Mouse (Mus musculus) T-cell, adult 2 months (primary cell): ENCODE measurements around the gene Ccdc91.

Source experiments
- DNase-seq: peaks from one replicate; pipeline ENCODE4 v3.0.0; 2022; ENCODE audit warnings: low spot score

Gene Ccdc91

DNA sequence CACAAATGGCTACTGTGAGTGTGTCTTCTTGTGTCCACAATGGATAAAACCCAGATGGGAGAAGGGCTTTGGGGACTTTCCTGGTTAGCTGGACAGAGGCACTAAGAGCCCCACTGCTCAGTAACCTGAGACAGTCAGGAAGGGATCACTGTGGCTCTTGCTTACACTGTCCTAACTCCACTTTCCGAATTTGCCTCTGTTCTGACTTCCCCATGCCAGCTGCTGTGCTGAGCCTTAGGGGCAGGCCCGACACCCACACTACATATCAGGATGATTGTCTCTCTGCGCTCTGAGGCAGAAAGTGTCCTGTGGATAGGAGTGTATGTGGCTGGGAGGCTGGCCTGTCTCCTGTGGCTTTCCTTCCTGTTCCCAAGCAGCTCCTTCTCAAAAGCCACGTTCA lies 97.5 kb downstream of the Ccdc91 start:
- no peak for DNase-seq

DNA sequence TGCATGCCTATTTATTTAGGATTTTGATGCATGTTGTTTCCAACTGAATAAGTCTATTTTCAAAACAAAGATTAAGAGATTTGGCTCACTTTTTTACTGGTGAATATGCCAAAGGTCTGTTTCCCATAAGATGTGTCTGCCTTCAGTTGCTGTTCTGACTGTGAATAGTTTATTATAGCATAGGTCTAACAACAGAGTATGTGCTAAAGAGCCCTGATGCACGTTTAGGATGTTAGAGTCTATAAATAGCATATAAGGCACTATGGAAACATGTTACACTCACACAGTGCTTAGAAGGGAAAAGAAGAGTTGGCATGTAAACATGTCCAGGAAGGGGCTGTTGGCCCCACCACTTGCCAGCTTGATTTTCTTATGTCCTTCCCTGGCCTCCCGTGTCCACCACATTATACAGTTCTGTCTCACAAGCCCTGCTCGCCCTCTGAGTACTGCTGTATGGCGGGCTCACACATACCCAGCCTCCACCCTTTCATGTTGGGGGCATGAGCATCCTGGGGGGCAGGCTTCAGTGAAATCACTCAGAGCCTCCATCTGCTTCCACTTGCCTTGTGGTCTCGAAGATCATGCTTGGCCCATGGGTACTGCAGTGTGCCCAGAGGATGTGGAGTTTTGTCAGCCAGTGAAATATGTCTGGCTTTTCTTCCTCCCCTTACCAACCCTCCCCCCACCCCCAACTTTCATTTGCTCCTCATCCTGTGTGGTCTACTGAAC lies 99.0 kb downstream of the Ccdc91 start:
- DNase-seq, result no peak

DNA sequence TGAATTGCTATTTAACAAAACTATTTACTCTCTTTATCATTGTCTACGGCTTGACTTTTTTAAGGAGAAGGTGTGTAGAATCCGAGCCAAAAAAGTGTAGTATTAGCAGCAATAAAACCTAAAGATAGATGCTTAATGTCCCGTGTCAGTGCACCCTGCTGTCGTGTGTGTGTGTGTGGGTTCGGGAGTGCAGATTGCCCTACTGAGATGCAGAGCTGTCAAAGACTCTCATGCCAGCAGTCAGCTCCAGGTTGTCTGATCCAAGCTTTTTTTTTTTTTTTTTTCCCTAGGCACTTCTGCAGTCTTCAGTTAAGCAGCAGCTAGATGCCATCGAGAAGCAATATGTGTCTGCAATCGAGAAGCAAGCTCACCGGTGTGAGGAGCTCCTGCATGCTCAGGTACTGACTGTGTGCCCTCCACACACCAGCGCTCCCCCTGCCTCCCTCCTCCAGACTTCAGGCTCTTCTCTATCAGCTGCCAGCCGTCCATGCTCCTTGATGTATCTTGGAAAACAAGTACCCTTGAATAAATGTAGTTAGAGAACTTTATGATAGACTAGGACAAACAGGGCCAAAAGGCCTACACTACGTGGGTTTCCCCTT lies 99.7 kb downstream of the Ccdc91 start:
- DNase-seq, result no peak

DNA sequence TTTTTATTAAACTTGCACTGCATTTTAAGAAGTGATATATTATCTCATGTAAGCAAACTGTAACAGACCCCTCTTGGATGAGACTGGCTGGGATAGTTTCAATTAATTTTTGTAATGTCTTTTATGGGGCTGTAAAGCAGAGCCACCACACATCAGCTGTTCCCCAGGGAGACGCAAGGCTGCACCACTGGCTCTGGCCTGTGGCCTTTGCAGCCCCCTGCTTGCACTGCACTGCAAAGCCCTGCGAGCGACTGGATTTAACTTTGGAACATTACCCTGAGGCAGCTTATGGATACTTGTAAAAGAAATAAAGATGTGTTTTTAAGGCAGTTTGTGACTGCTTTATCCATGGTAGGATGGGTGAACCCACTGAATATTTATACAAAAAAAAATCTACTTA lies 112.0 kb downstream of the Ccdc91 start:
- DNase-seq, result no peak

DNA sequence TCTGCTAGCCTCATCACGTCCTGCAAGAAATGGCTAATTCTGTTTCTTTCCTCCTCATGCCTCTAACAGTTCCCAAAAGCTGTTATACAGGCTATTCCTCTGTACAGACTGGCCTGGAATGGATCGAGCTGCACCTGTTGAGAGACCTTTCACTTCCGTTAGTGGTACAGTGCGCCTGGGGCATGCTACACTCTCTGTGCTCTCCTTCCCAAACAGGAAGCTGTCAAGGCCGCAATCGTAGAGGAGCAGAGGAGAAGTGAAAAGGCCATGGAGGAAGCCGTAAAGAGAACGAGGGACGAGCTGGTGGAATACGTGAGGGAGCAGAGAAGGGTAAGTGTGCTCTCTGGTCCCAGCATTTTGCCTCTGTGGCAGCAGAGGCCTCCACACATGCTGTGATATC lies 131.0 kb downstream of the Ccdc91 start:
- DNase-seq, result no peak

DNA sequence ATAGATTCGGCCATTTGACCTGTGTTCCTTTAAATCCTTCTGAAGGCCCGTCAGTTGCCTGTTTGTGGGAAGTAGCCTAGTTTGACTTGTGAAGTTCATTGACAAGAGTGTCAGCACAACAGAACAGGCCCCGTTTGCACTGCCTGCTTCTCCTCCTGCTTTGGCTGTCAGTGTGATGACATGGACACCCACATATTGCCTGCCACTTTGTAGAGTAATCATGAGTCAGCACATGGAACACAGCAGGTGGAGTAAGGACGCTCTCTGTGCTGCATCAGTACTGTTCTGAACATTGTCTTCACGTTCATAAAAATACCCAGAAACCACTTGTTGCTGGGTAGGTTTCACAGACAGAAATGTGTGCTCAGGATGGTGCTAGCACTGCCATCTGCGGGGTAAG lies 132.0 kb downstream of the Ccdc91 start:
- DNase-seq, result no peak

DNA sequence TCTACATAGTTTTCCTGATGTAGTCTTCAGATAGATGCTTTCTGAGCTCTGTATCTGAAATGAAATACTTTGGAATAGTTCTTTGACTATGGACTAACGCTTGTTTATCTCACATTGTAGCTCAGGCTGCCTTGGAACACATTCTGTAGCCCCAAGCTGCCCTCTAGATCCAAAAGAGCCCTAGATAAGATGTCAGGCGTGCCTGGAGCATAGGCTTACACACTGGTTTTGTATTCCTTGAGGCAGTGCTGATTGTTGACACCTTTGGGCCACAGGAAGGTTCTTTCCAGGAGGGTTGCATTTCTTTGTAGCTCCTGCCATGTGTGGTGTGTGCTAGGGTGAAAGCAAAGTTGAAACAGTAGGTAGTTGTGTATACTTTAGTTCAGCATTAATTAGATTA lies 139.7 kb downstream of the Ccdc91 start:
- no peak for DNase-seq

DNA sequence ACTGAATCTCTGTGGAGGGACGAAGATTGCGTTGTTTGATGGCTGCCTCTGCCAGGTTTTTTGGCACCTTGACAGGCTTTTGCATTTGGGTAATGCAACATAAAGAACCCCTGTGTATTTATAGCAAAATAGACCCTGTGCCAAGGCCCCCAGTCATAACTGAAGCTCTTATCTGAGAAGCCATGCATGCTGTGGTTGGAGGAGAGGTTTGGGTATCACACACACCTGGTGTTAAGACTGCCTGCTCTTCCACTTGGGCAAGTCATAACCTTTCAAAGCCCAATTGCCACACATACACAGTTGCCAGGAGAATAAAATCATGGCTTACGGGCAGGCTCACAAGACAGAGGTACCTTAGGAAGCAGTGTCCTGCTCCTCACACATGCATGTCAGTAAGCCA lies 147.5 kb downstream of the Ccdc91 start:
- DNase-seq, result no peak

DNA sequence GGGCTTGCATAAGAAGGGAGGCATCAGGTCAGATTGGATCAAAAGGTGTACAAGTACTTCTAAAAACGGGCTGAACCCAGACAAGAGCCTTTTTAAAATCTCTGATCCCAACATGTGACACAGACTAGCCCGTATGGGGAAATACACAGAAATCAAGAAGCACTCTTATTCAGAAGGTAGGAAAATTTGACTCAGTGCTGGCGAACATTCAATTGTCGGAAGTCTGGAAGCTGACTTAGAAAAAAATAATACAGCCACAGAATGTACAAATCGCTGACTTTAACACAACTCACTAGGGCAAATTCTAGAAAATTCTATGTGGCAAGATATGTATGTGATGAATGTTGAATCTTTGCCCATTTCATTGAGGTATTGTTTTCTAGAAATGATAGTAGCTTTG lies 160.8 kb downstream of the Ccdc91 start:
- DNase-seq, result no peak

DNA sequence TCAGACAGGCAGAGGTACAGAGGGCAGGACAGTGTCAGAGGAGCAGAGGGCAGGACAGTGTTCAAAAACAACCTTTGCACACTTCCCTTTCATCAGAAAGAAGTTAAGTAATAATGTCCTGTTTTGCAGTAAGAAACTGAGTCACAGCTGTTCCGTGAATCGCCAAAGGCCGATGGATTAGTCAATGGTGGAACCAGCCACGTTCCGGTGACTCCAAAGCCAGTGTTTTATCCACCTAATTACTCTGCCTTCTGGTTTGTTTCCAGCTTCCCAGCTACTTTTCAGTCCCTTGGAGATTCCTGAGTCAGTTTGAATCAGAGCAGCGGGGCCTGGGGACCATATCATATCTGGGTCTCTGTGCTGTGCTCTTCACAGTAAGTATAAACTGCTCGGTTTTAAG lies 168.2 kb downstream of the Ccdc91 start:
- no peak for DNase-seq

DNA sequence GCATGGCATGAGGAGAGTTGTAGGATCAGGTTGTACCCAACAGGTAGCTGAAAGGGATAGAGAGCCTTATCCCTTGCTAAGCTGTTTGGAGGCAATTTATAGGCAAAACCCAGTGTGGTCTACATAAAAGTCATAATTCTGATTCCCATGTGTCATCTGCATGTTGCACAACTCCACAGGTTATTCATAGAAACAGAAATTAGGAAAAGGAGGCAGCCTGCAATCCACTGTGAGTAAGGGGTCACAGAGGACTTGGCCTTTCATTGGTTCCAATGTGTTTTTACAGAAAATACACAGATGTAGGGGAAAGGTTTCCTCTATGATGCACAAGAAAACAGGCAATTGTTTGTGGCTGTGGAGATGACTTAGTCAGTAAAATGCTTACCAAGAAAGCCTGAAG lies 168.8 kb downstream of the Ccdc91 start:
- DNase-seq, result no peak

DNA sequence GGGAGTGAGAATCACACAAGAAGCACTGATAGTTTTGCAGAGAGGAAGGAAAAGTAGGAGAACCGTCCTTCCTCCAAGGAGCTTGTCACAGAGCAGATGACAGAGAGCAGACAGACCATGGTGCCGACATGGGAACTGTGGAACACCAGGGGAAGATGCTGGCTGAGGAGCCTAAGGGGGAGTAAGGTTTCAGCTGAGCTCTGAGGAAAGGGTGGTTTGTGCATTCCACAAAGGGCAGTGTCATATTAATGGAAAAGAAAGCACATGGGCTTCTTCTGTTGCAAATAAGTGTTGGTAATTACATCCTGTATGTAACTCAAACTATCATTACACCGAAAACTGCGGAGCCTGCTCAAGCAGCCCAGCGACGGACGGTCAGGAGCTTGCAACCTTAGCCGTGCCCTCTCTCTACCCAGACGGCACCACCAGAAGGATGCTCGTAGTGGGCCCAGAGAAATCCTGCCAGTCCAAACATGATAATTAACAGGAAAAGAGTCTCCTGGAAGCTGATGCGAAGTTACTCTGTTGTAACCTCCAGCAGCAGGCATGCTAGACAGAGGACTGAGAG lies 170.9 kb downstream of the Ccdc91 start:
- no peak for DNase-seq

DNA sequence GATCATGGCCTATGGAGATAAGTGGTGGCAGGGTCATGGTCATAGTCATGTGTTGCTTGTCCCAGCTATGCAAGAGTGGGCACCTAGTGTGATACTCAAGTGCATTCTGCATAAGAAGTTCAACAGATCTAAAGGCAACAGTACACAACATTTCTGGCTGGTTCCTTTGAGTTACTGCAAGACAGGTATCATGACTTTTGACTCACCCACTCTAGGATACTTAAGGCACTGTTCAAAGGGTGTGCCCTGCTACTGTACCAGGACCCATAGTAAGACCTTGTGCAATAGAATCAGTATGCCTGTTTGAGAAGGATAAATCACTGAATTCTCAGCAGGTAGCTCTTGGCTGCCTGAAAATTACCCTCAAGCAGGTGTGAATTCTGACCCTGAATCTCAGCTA lies 182.4 kb downstream of the Ccdc91 start:
- no peak for DNase-seq

DNA sequence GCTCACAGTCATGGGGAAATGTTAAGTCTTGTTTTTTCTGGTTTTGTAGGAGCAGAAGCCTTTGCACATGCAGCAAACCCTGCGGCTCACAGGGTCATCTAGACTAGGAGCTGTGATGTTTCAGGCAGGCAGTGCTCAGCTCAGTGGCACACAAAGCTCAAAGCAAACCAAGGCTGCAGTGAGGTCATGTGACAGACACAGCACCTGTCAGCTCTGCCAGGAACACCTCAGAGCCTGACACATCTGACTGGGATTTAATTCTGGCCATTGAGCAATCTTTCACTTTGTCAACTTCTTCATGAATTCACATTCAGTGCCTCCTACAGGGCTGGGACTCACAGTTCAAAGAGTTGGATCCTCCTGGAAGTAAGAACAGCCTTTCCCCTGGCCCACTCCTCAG lies 185.1 kb downstream of the Ccdc91 start:
- DNase-seq, result no peak

DNA sequence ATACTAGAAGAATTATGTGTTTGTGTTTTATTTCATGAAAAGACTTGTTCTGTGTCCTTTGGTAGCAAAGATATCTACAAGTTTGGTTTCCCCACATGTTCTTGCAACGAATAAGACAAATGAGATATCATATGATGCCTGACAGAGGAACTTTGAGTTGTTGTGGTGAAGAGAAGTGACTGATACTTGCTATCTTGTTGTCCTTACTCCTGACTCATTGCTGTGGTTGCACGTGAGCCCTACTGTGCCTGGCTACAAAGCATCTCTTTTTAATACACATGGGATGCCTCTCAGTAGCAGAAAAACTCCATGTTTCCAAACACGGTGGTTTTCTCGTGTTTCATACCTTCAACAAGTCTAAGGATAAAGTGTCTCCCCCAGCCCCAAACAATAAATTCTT lies 186.2 kb downstream of the Ccdc91 start:
- DNase-seq, result no peak

DNA sequence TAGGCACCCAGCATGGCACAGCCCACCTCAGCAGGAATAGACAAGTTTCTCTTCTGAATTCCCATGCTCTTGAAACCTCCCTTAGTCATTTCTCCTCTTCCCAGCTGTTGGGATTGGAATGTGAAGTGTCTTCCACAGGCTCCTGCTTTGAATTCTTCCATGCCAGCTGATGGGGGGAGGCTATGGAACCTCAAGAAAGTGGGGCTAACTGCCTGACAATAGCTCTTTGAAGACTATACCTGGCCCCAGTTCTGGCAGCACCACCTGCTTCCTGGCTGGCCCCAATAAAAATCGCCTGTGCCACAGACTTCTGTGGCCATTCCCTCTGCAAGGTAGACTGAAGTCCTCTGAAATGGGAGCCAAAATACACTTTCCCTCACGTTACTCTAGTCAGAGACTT lies 187.0 kb downstream of the Ccdc91 start:
- no peak for DNase-seq

DNA sequence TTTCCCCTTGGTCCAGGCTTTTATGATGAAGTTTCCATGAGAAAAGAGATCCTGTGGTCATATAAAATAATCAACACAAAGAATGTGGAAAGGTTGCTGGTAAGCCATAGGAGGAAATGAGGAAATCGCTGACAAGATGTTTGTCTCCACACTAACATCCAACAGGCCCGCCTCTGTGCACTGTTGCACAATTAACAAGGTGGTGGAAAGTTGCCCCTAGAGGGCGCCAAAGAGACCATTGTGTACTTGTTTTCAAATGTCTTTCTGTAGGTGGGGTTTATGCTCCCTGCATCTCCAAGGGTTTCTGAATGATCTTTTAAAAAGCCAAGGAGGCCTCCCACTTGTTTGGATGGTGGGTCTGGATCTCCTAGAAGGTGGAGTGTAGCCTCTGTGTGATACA lies 188.7 kb downstream of the Ccdc91 start:
- DNase-seq, result no peak

DNA sequence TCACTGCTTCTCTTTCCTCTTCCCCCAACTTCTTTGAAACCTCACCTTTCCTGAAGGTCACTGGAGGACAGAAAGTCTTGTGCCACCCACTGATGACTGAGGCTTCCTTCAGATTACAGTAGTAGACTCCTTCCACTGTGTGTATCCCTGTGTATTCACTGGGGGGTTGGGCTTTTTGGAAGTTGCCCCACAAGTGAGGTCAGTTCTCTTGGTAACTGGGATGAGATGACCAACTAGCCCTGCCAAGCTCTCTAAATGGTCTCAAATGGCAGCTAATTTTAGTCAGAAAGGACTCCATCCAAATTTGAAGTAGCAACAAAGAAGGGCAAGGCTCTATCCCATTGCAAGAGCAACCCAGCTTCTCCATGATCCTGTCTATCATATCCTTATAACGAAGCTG lies 195.7 kb downstream of the Ccdc91 start:
- DNase-seq, result no peak

DNA sequence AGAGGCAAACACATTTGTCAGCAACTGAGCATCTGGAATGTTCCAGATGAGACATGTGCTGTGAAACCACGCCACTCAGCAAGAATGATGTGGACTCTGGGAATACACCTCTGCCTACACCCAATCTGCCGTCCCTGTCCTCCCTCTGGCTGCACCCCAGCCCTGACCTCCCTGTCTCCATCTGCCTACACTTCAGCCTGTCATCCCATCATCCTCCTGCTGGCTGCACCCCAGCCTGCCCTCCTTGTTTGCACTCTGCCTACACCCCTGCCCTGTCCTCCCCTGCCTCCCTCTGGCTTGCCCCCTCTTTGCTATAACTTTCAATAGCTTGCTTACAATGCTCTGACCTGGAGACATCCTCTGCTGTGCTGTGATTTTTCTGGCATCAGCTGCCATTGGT lies 196.9 kb downstream of the Ccdc91 start:
- no peak for DNase-seq

DNA sequence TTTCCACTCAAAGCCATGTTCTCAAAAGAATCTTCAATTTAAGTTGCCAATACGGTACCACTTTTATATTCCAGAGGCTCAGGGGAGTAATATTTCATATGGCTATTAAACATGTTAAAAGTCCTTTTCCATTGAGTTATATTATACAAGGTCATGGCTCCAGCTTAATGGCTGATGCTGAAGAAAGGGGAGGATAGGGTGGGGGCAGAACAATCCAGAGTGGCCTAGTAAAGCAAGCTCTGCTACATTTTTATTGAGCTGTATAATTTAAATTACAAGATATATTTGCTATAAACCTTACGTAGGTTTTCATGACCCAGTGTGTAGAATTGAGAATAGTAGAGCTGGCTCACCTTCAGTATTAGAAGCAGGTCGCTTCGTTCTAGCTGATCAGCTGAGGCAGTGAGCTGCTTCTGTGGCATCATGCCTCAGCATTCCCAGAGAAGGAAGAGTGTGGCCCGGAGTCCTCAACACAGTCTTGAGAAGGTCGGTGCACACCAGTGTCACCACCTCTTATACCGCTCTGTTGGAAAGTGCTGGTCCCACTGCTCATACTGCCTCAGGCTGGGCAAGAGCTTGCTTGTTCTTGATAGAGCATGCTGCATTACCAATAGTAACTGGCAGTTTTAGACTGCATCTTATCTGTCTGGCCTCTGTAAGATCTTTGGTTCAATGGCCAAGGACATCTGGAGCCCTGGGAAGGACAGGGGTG lies 199.6 kb downstream of the Ccdc91 start:
- no peak for DNase-seq

DNA sequence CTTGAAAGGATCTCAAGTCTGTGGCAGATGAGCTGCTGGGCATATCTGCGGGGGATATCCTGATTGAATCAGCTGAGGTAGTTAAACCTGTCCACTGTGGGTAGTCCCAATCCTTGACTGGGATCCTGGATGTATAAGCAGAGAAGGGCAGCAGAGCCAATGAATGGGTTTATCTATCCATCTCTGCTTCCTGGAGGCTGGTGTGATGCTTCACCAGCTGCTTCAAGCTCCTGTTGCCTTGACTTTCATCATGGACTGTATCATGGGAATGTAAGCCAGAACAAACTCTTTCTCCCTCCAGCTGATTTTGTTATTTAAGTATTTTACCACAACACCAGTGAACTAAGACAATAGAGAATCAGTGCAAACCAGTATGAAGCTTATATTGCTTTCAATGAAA lies 200.6 kb downstream of the Ccdc91 start:
- no peak for DNase-seq
